Mouse (Mus musculus): ENCODE measurements around the gene Hcn2. TPM values are rescaled to one million over a fixed set of nuclear protein-coding genes. Genes with fewer than 3 reads are reported as not detected.

The Hcn2 gene
- polyA plus RNA-seq, 1 experiment from 2014 or later: 3.7 TPM

GRCm38 (mm10) chr10:79686219-79686618, 30.2 kb upstream of the Hcn2 start:
- peaks cover 13% of the 10 kb centered on the region for H3K4me1 ChIP-seq (ENCODE audit: control insufficient read depth, insufficient read depth, low read length)
- H3K9ac ChIP-seq (replicated peaks; ENCODE audit: low read depth, low read length): no peak overlapping the region
- H3K4me3 ChIP-seq (ENCODE audit: low read depth, low read length): no peak overlapping the region
- H3K36me3 ChIP-seq (ENCODE audit: control insufficient read depth, insufficient read depth, low read length): peaks cover 34% of the 10 kb centered on the region
- H3K4me2 ChIP-seq (ENCODE audit: low read depth, low read length): no peak overlapping the region
- no peaks in the 10 kb centered on the region for H3K9me3 ChIP-seq (ENCODE audit: control insufficient read depth, low read length)
- WGBS: 91% methylated on average over 2 of the region's 2 CpGs
- H3K27me3 ChIP-seq (ENCODE audit: control insufficient read depth, insufficient read depth, low read length): no peaks in the 10 kb centered on the region
- no peak for ATAC-seq (ENCODE audit: low read depth)
- no peak overlapping the region for H3K27ac ChIP-seq (ENCODE audit: low read depth, low read length)

GRCm38 (mm10) chr10:79686691-79687090, 29.7 kb upstream of the Hcn2 start:
- no peak overlapping the region for H3K4me3 ChIP-seq (ENCODE audit: low read depth, low read length)
- no peaks in the 10 kb centered on the region for H3K27me3 ChIP-seq (ENCODE audit: control insufficient read depth, insufficient read depth, low read length)
- no peaks in the 10 kb centered on the region for H3K9me3 ChIP-seq (ENCODE audit: control insufficient read depth, low read length)
- 93% methylated on average over 1 of the region's 1 CpGs for WGBS
- peaks cover 12% of the 10 kb centered on the region for H3K4me1 ChIP-seq (ENCODE audit: control insufficient read depth, insufficient read depth, low read length)
- H3K36me3 ChIP-seq (ENCODE audit: control insufficient read depth, insufficient read depth, low read length): peaks cover 34% of the 10 kb centered on the region
- no peak overlapping the region for H3K4me2 ChIP-seq (ENCODE audit: low read depth, low read length)
- no peak overlapping the region for H3K9ac ChIP-seq (replicated peaks; ENCODE audit: low read depth, low read length)
- no peak for ATAC-seq (ENCODE audit: low read depth)
- no peak overlapping the region for H3K27ac ChIP-seq (ENCODE audit: low read depth, low read length)

- no peak overlapping the region for H3K4me3 ChIP-seq (ENCODE audit: low read depth, low read length)
- H3K27ac ChIP-seq (ENCODE audit: low read depth, low read length): no peak overlapping the region
- peaks cover 34% of the 10 kb centered on the region for H3K36me3 ChIP-seq (ENCODE audit: control insufficient read depth, insufficient read depth, low read length)
- no peaks in the 10 kb centered on the region for H3K27me3 ChIP-seq (ENCODE audit: control insufficient read depth, insufficient read depth, low read length)
- peaks cover 12% of the 10 kb centered on the region for H3K4me1 ChIP-seq (ENCODE audit: control insufficient read depth, insufficient read depth, low read length)
- H3K9ac ChIP-seq (replicated peaks; ENCODE audit: low read depth, low read length): no peak overlapping the region
- 97% methylated on average over 6 of the region's 6 CpGs for WGBS
- ATAC-seq (ENCODE audit: low read depth): no peak
- no peak overlapping the region for H3K4me2 ChIP-seq (ENCODE audit: low read depth, low read length)
- H3K9me3 ChIP-seq (ENCODE audit: control insufficient read depth, low read length): no peaks in the 10 kb centered on the region
Observed at GRCm38 (mm10) chr10:79687513-79687912, 28.9 kb upstream of the Hcn2 start.

- H3K27ac ChIP-seq (ENCODE audit: low read depth, low read length): no peak within 1 kb of the TSS
- H3K4me1 ChIP-seq (ENCODE audit: control insufficient read depth, insufficient read depth, low read length): peaks cover 3% of the 10 kb centered on the region
- 83% methylated on average over 4 of the region's 4 CpGs for WGBS
- H3K9me3 ChIP-seq (ENCODE audit: control insufficient read depth, low read length): no peaks in the 10 kb centered on the region
- H3K27me3 ChIP-seq (ENCODE audit: control insufficient read depth, insufficient read depth, low read length): no peaks in the 10 kb centered on the region
- H3K4me2 ChIP-seq (ENCODE audit: low read depth, low read length): no peak within 1 kb of the TSS
- ATAC-seq (ENCODE audit: low read depth): no peak
- H3K9ac ChIP-seq (replicated peaks; ENCODE audit: low read depth, low read length): no peak within 1 kb of the TSS
- no peak within 1 kb of the TSS for H3K4me3 ChIP-seq (ENCODE audit: low read depth, low read length)
- H3K36me3 ChIP-seq (ENCODE audit: control insufficient read depth, insufficient read depth, low read length): peaks cover 34% of the 10 kb centered on the region
Observed at GRCm38 (mm10) chr10:79688720-79689119, 27.7 kb upstream of the Hcn2 start, which contains the start of gene Gzmm. Gene Gzmm, plus strand, starts transcription at chr10:79689020.

- 94% methylated on average over 3 of the region's 3 CpGs for WGBS
Observed at GRCm38 (mm10) chr10:79689178-79689577, 27.3 kb upstream of the Hcn2 start.

GRCm38 (mm10) chr10:79691986-79692548, 24.4 kb upstream of the Hcn2 start:
- ATAC-seq (ENCODE audit: low read depth): no peak
- H3K27me3 ChIP-seq (ENCODE audit: control insufficient read depth, insufficient read depth, low read length): no peaks in the 10 kb centered on the region
- H3K4me1 ChIP-seq (ENCODE audit: control insufficient read depth, insufficient read depth, low read length): no peaks in the 10 kb centered on the region
- peaks cover 13% of the 10 kb centered on the region for H3K36me3 ChIP-seq (ENCODE audit: control insufficient read depth, insufficient read depth, low read length)
- no peak overlapping the region for H3K9ac ChIP-seq (replicated peaks; ENCODE audit: low read depth, low read length)
- WGBS: 100% methylated on average over 2 of the region's 2 CpGs
- H3K27ac ChIP-seq (ENCODE audit: low read depth, low read length): no peak overlapping the region
- no peak overlapping the region for H3K4me2 ChIP-seq (ENCODE audit: low read depth, low read length)
- H3K4me3 ChIP-seq (ENCODE audit: low read depth, low read length): no peak overlapping the region
- no peaks in the 10 kb centered on the region for H3K9me3 ChIP-seq (ENCODE audit: control insufficient read depth, low read length)

More at GRCm38 (mm10) chr10:79689178-79689577, 27.3 kb upstream of the Hcn2 start:
- Histone ChIP-seq H3K4me2 (ENCODE audit: low read depth, low read length) (no peak overlapping the region), H3K9me3 (ENCODE audit: control insufficient read depth, low read length) (no peaks in the 10 kb centered on the region), H3K36me3 (ENCODE audit: control insufficient read depth, insufficient read depth, low read length) (peaks cover 34% of the 10 kb centered on the region), H3K27ac (ENCODE audit: low read depth, low read length) (no peak overlapping the region), H3K27me3 (ENCODE audit: control insufficient read depth, insufficient read depth, low read length) (no peaks in the 10 kb centered on the region), H3K4me3 (ENCODE audit: low read depth, low read length) (no peak overlapping the region), H3K9ac (replicated peaks; ENCODE audit: low read depth, low read length) (no peak overlapping the region), H3K4me1 (ENCODE audit: control insufficient read depth, insufficient read depth, low read length) (no peaks in the 10 kb centered on the region)
- ATAC-seq (ENCODE audit: low read depth): no peak

- H3K4me2 ChIP-seq (ENCODE audit: low read depth, low read length): no peak overlapping the region
- no peaks in the 10 kb centered on the region for H3K27me3 ChIP-seq (ENCODE audit: control insufficient read depth, insufficient read depth, low read length)
- no peaks in the 10 kb centered on the region for H3K4me1 ChIP-seq (ENCODE audit: control insufficient read depth, insufficient read depth, low read length)
- H3K4me3 ChIP-seq (ENCODE audit: low read depth, low read length): no peak overlapping the region
- no peaks in the 10 kb centered on the region; the same call in 1 of the 2 replicates for H3K36me3 ChIP-seq (ENCODE audit: control insufficient read depth, insufficient read depth, low read length)
- H3K27ac ChIP-seq (ENCODE audit: low read depth, low read length): no peak overlapping the region
- WGBS: 75% methylated on average over 12 of the region's 12 CpGs
- H3K9me3 ChIP-seq (ENCODE audit: control insufficient read depth, low read length): no peaks in the 10 kb centered on the region
- no peak for ATAC-seq (ENCODE audit: low read depth)
- no peak overlapping the region for H3K9ac ChIP-seq (replicated peaks; ENCODE audit: low read depth, low read length)
Observed at GRCm38 (mm10) chr10:79693580-79694378, 22.7 kb upstream of the Hcn2 start.

GRCm38 (mm10) chr10:79694379-79694655, 22.1 kb upstream of the Hcn2 start:
- no peaks in the 10 kb centered on the region; the same call in 1 of the 2 replicates for H3K36me3 ChIP-seq (ENCODE audit: control insufficient read depth, insufficient read depth, low read length)
- no peak overlapping the region for H3K4me2 ChIP-seq (ENCODE audit: low read depth, low read length)
- ATAC-seq (ENCODE audit: low read depth): no peak
- no peaks in the 10 kb centered on the region for H3K4me1 ChIP-seq (ENCODE audit: control insufficient read depth, insufficient read depth, low read length)
- no peak overlapping the region for H3K27ac ChIP-seq (ENCODE audit: low read depth, low read length)
- no peak overlapping the region for H3K4me3 ChIP-seq (ENCODE audit: low read depth, low read length)
- no peaks in the 10 kb centered on the region for H3K9me3 ChIP-seq (ENCODE audit: control insufficient read depth, low read length)
- WGBS: 89% methylated on average over 6 of the region's 6 CpGs
- H3K27me3 ChIP-seq (ENCODE audit: control insufficient read depth, insufficient read depth, low read length): no peaks in the 10 kb centered on the region
- no peak overlapping the region for H3K9ac ChIP-seq (replicated peaks; ENCODE audit: low read depth, low read length)

Data from neural tube, embryonic 14.5 days (tissue).